Mouse (Mus musculus) left cerebral cortex, adult 18-20 months (tissue): ENCODE measurements around the gene Tead4. TPM values are rescaled to one million over a fixed set of nuclear protein-coding genes. Genes with fewer than 3 reads are reported as not detected.
"Not testable (repeated sequence)": the region's sequence is repeated elsewhere in the genome, so short reads cannot be mapped to it uniquely, and the experiment has no call there.

Experiments
- DNase-seq, 2 experiments: peaks; one replicate each; pipeline ENCODE4 v3.0.0; 2021 to 2022; ENCODE audit warnings: low spot score in 2 of 2, mixed read lengths in 1 of 2
- long read RNA-seq, 2 experiments: library from polyadenylated mRNA; stranded (forward); transcript quantifications; one replicate each; pipeline ENCODE4 v2.0.0; 2021
- total RNA-seq, 2 experiments: library from RNA; stranded (reverse); gene quantifications; 2 replicates each; pipeline ENCODE4 v1.2.3; 2021

Tead4 gene
- 1 to 10 TPM in 1 of 2 experiments, under 1 TPM in 1; 0.56 to 1.9 TPM for total RNA-seq
- long read RNA-seq, experiment 1: 0 reads
- long read RNA-seq, experiment 2: 0 reads

DNA sequence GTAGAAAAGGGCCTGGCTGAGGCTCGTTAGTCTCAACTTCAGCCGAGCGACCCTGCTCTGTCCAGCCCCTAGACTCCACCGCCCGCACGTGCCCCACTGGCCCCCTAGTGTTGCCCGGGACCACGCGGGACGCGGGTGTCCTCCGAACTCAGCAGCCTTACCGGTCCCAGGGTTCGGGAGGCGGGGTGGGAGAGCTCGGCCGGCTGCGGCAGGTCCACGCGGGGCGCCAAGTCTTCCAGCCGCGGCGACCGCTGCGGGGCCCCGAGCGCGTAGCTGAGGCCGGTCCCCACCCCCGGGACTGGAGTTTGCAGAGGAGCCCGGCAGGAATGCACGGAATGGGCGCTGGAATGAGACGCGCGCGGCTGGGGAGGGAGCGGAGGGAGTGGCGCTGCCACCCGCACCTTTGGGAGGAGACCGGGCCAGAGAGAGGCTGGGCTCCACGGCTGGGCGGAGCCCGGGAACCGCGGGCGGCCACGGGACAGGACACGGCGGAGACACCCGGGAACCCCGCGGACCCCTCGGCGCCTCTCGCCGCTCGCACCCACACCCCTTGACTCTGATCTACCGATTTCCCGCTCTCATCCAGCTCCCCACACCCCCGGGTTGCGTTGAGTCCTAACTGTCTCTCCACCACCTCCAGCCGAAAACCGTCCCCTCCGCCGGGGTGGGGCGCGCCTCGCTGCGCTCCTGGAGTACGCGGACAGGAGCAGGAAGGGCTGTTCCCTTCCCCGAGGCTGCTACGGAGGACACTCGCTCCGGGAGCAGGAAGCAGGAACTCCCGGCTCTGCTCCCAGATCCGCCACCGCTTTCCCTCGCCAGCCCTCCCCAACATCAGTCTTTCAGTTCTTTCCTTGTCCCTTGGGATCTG lies at the start of gene Tead4:
Tead4 (minus strand) TSS at position 690 of the 868 bp plus-strand sequence.
- DNase-seq: peak; percentile 30 to 44

- no peak for DNase-seq
These were observed 49.1 kb upstream of the Tead4 start for GRCm38 (mm10) chr6:128349711-128350110.

DNA sequence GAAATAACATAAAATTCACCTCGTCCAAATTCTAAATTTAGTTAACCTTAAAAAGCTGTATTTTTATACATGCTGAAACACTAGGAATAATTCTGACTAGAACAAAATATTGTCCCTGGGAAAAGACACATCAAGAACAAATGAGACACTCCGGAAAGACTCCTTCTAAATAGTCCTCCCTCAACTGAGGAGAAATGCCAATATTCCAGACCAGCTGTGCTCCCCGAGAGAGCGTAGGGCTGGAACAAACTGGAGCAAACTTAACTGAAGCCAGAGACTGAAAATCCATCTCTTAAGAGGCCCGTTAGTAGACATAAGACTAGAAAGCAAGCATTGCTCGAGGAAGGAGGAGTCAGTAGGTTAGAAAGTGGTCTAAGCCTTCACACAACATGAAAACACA lies 46.2 kb upstream of the Tead4 start:
- DNase-seq: no peak

GRCm38 (mm10) chr6:128345623-128346022 lies 45.0 kb upstream of the Tead4 start:
- no peak for DNase-seq

GRCm38 (mm10) chr6:128341956-128342723 lies 41.5 kb upstream of the Tead4 start:
- no peak for DNase-seq

DNA sequence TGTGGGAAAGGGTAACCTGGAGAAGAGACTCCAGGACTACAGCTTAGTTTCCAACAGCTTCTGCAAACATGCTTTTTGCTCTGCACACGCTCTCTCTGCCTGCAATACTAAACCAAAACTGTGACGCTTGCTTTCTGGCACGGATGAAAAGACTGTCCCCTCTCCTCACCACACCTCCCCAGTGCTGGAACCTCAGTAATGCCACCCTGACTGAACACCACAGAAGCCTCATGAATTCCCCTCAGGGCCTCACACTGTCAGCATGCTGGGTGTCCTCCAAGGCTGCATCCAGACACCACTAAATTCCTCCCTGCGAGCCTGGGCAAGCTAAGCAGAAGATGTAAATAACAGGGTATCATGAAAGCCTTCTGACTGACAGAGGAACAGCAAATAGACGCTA lies 38.3 kb upstream of the Tead4 start:
- DNase-seq: no peak

DNA sequence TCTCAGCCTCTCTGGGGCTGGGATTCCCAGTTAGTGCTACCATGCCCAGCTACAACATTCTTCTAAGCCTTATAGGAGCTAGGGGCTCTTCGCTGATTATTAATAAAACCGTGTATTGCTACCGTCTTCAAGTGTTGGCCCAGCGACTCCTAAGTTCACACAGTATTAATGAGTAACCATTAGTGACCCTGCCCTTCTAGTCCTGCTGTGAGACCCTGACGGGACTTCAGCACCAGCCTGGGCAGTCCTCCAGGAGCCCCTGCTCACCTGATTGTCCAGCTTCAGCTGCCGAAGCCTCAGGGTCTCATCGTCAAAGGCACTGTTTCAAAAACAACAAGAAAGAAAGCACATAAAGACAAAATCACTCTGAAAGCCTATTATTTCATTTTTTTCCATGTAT lies 36.8 kb upstream of the Tead4 start:
- DNase-seq: no peak

GRCm38 (mm10) chr6:128334397-128335124 lies 33.9 kb upstream of the Tead4 start:
- peak; percentile 70 to 82 for DNase-seq

DNA sequence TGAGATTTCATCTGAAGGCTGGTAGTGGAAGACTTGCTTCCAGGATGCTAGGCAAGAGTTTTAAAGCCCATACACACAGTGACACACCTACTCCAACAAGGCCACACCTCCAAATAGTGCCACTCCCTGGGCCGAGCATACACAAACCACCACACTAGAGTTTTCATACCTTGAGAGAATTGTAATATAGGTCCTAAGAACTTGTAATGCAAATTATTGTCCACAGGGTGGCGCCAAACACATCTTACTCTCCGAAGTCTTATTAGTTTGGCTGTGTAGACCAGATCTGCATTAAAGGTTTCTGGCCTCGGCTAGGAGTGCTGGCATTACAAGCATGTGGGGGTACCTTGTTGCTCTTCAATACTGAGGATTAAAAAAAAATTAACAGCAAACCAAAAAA lies 17.7 kb upstream of the Tead4 start:
- DNase-seq: peak; percentile 62 to 70

GRCm38 (mm10) chr6:128315597-128315996 lies 15.0 kb upstream of the Tead4 start:
- no peak for DNase-seq

DNA sequence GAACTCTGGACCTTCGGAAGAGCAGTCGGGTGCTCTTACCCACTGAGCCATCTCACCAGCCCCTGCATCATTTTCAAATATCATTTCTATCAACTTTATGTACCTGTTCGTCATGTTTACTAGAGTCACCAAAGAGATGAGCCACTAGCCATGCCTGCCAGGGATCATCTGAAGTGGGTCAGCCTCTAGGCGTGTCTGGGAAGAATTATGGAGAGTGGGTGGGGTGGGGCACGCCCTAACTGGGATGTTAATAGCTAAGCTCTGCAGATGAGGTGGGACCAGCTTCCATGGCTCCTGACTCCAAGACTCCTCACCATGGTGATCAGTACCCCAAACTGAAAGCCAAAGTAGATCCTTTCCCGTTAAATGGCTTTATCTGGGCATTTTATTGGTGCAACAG lies 14.2 kb upstream of the Tead4 start:
- DNase-seq: no peak

GRCm38 (mm10) chr6:128308311-128308710 lies 7.7 kb upstream of the Tead4 start:
- peak in 1 of 2 experiments; percentile 48 for DNase-seq

DNA sequence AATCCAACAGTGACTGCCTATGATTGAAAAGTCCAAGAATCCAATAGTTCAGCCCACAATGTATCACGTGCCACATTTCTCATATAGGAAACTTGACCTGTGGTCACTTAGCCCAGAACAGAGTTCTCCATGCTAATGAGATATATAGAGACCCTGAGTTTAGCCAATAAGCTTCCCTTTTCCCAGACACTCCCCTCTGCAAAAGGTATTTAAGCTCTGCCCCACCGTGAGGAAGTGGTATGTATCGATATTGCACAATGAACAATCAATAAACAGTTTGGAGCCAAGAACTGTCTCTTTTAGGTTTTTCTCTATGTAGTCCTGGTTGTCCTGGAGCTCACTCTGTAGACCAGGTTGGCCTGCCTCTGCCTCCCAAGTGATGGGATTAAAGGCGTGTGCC lies 4.2 kb upstream of the Tead4 start:
- no peak for DNase-seq

DNA sequence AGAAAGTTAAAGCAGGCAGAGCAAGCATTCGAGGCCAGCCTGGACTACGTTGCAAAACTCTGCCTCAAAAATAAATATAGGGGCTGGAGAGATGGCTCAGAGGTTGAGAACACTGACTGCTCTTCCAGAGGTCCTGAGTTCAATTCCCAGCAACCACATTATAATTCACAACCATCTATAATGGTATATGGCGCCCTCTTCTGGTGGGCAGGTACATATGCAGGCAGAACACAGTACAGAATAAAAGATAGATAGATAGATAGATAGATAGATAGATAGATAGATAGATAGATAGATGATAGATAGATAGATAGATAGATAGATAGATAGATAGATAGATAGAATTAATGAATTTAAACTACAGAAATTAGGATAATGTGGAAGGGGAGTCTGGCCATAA lies 2.0 kb upstream of the Tead4 start:
- DNase-seq: not testable (repeated sequence)

DNA sequence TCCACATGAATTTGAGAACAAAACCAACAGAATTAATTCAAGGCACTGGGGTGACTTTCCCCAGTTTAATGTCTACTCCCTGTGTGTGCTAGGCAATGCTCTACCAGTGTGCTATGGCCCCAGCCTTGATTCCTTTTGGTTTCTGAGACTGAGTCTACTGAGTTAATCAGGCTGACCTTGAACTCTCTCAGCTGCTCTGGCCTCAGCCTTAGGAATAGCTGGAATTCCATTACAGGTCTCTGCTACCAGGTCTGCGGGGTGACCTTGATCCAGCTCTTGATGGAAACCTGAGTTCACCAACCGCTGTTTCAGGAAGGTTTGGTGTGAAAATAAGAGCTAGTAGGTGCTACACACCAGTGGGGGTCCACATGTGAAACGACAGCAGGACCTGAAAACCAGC lies 1.3 kb upstream of the Tead4 start:
- no peak for DNase-seq

DNA sequence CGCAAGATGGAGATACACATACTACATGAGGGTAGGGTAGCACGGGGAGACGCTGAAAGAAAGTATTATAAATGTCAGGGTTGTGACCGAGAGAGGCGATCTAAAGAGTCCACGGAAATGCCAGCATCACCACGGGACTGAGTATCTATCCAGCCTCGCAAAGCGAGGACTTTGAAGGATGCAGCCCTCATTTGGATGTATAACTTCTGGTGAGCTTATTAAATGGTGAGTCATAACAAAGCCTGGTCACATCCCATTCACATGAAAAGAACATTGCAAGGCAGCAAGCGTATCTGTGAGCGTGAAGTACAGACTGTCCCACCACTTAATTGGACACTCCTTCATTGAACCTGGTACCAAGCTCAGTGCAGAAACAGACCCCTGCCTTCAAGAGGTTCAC lies 835 bp upstream of the Tead4 start:
- no peak for DNase-seq

GRCm38 (mm10) chr6:128299292-128300133 lies 1.1 kb downstream of the Tead4 start:
- no peak for DNase-seq

DNA sequence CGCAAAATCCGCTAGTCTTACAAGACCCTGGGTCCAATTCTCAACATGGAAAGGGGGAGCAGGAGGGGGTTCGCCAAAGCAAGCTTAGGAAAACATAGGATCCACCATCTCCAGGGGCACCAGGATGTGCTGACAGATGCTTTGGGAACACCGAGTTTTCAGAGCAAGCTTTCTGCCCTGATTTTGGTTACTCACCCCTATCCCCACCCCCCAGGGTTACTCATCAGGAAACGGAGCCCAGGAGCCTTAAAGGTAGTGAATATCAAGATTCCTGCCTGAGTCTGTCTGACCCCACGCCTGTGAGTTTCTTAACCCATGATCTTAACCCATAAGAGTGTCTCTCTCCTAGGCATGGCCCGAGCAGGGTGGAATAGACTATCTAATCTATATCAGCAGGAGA lies 2.4 kb downstream of the Tead4 start:
- no peak for DNase-seq

DNA sequence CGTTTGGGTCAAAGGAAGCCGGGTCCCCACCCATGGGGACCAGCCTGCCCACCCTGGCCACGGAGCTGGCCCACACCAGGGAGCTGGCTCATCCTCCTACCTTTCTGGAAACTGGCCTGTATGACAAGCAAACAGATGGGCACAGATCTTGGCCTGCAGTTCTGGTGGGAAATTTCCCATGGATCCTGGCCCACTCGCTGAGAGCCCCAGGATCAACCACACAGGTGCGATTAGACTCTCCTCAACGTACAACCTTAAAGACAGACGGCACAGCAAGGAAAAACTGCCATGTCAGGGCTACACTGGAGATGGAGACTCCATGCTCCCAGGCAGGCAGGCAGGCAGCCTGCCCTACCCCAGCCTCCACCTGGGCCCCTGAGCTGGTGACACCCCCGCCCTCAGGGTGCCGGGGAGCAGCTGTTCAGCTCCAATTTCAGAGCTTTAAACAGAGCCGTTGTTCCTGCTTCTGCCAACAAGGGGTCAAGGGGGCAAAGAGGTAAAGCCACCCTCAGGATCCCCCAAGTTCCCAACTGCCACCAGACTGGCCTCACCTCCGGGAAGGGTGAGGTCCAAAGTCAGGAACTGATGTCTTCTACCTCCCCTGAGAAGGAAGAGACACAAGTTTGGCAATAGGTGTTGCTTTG lies 3.8 kb downstream of the Tead4 start:
- DNase-seq: no peak
